In the genomic region with DNA sequence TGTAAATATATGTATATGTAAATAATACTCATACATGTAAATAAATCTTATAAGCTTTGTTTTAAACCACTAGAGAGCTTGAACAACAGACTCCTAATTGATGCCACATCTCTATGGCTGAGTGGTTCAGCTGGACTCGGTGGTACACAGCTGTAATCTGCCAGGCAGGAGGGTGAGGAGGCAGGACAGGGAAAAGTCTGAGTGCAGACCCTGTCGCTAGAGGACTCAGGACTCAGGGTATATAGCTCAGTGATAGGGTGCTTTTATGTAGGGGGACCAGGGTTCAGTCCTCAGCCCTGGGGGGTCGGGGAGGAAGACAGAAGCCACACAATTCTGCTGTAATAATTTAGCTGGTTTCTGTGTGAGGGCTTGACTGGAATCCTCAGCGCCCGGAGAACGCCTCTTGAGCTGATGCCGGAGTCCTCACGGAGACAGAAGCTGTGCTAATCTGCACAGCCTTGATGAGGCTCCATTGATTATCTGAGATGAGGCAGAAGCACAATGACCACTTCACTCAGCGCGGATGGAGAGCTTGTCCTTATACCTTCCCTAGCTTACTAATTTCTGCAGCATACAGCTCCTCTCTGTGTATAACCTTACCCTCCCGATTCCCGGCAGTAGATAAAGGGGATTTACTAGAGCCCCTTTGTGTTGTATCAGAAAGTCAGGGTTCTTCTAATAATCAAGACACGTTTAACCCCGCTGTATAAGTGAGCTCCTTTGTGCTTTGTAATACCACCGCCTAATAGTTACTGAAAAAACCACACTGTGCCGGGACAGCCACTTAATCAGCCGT, we compare ENCODE assay signal across 14 mouse cellular contexts.
DNase-seq lines count a peak whose midpoint lies in the region; ATAC-seq and TF ChIP-seq lines count a peak whose summit lies in the region.
"Had no signal": no experiment of that assay in that cellular context is flagged by ENCODE, and none has a peak within 500 bp of the region (broad histone marks: within the 10 kb centered on the region; RNA-seq: fewer than 3 reads in every experiment).

No protein-coding gene starts in this region.

- no peak for ATAC-seq in intestine, embryonic 14.5 days (replicated peaks; ENCODE audit: low FRiP score, low TSS enrichment, low read depth)
- no peak for ATAC-seq in intestine, postnatal 0 days
- peak; percentile 59; the same call in 1 of the 2 replicates for ATAC-seq in hindbrain, embryonic 11.5 days (ENCODE audit: low FRiP score)
- ATAC-seq in midbrain, embryonic 12.5 days (ENCODE audit: low FRiP score, low read depth): peak; percentile 73

- no peaks in the 10 kb centered on the region for H3K9me3 ChIP-seq in intestine, embryonic 14.5 days (ENCODE audit: control insufficient read depth, low read length)
- H3K9me3 ChIP-seq in intestine, postnatal 0 days (ENCODE audit: control insufficient read depth): no peaks in the 10 kb centered on the region
- H3K9me3 ChIP-seq in hindbrain, embryonic 11.5 days (ENCODE audit: control insufficient read depth, low read length): no peaks in the 10 kb centered on the region
- H3K9me3 ChIP-seq in midbrain, embryonic 12.5 days: no peaks in the 10 kb centered on the region
- H3K9me3 ChIP-seq: G1E; liver, embryonic 15.5 days had no signal

- no peak overlapping the region for H3K4me3 ChIP-seq in intestine, embryonic 14.5 days (ENCODE audit: low read depth, low read length)
- no peak overlapping the region for H3K4me3 ChIP-seq in intestine, postnatal 0 days (ENCODE audit: low read depth, low read length)
- no peak overlapping the region for H3K4me3 ChIP-seq in hindbrain, embryonic 11.5 days (ENCODE audit: low read depth, low read length)
- 0 out of 2 replicates have a peak overlapping the region, but pooled peaks have one; percentile 3 for H3K4me3 ChIP-seq in midbrain, embryonic 12.5 days
- H3K4me3 ChIP-seq: heart, adult 2 months; liver, embryonic 15.5 days had no signal

- TF ChIP-seq CTCF in intestine, postnatal 0 days (IDR thresholded peaks at IDR 0.05; ENCODE audit: low read depth): no peak

- DNase-seq in intestine, embryonic 14.5 days (ENCODE audit: low spot score): peak; percentile 50
- peak; percentile 16 for DNase-seq in hindbrain, embryonic 11.5 days (ENCODE audit: low spot score)
- DNase-seq in retina, postnatal 1 day: peak; percentile 60
- DNase-seq in right cerebral cortex, adult 2 months (ENCODE audit: low spot score in 2 of 2): no peak
- no peak for DNase-seq in ovary, adult 18-20 months (ENCODE audit: low spot score)
- no peak for DNase-seq in gastrocnemius, adult 8-10 months (ENCODE audit: low spot score in 2 of 2)
- DNase-seq: cerebellum, adult 2 months; heart, adult 2 months; lung, postnatal 36 days; thymus, adult 2 months had no signal

- no peaks in the 10 kb centered on the region for H3K27me3 ChIP-seq in intestine, embryonic 14.5 days (replicated peaks; ENCODE audit: control insufficient read depth, insufficient read depth, low read length)
- H3K27me3 ChIP-seq in intestine, postnatal 0 days (replicated peaks; ENCODE audit: control insufficient read depth, insufficient read depth, low read length): no peaks in the 10 kb centered on the region
- H3K27me3 ChIP-seq in hindbrain, embryonic 11.5 days (ENCODE audit: control insufficient read depth, insufficient read depth, low read length): no peaks in the 10 kb centered on the region
- H3K27me3 ChIP-seq in midbrain, embryonic 12.5 days: 0 out of 2 replicates have a peak, but pooled peaks cover 5% of the 10 kb centered on the region
- H3K27me3 ChIP-seq: liver, embryonic 15.5 days had no signal

- no peak overlapping the region for H3K9ac ChIP-seq in intestine, embryonic 14.5 days (ENCODE audit: low read length)
- no peak overlapping the region for H3K9ac ChIP-seq in intestine, postnatal 0 days (ENCODE audit: low read depth, low read length)
- no peak overlapping the region for H3K9ac ChIP-seq in hindbrain, embryonic 11.5 days (ENCODE audit: low read depth, low read length)
- 0 out of 2 replicates have a peak overlapping the region, but pooled peaks have one; percentile 43 for H3K9ac ChIP-seq in midbrain, embryonic 12.5 days (replicated peaks)
- H3K9ac ChIP-seq: liver, embryonic 15.5 days had no signal

- no peak overlapping the region for H3K27ac ChIP-seq in intestine, embryonic 14.5 days (ENCODE audit: low read depth)
- no peak overlapping the region for H3K27ac ChIP-seq in intestine, postnatal 0 days (ENCODE audit: low read depth, low read length)
- peak overlapping the region; percentile 58; the same call in 1 of the 2 replicates for H3K27ac ChIP-seq in hindbrain, embryonic 11.5 days (ENCODE audit: low read depth, low read length)
- H3K27ac ChIP-seq in midbrain, embryonic 12.5 days (replicated peaks): peak overlapping the region; percentile 63
- H3K27ac ChIP-seq: heart, adult 2 months; liver, embryonic 15.5 days had no signal

- WGBS in intestine, embryonic 14.5 days: 79% methylated on average over 17 of the region's 17 CpGs
- 80% methylated on average over 17 of the region's 17 CpGs for WGBS in intestine, postnatal 0 days
- whole genome bisulfite sequencing in hindbrain, embryonic 11.5 days: 66% methylated on average over 17 of the region's 17 CpGs
- WGBS in midbrain, embryonic 12.5 days: 29% methylated on average over 17 of the region's 17 CpGs

- no peaks in the 10 kb centered on the region for H3K36me3 ChIP-seq in intestine, embryonic 14.5 days (ENCODE audit: control insufficient read depth, insufficient read depth, low read length)
- H3K36me3 ChIP-seq in intestine, postnatal 0 days (ENCODE audit: control insufficient read depth, insufficient read depth): peaks cover 5% of the 10 kb centered on the region; the same call in 1 of the 2 replicates
- H3K36me3 ChIP-seq in hindbrain, embryonic 11.5 days (ENCODE audit: control insufficient read depth, insufficient read depth, low read length): no peaks in the 10 kb centered on the region
- H3K36me3 ChIP-seq in midbrain, embryonic 12.5 days: no peaks in the 10 kb centered on the region

- no peak overlapping the region for H3K4me2 ChIP-seq in intestine, embryonic 14.5 days (ENCODE audit: low read length)
- H3K4me2 ChIP-seq in intestine, postnatal 0 days (replicated peaks; ENCODE audit: low read depth): no peak overlapping the region
- no peak overlapping the region for H3K4me2 ChIP-seq in hindbrain, embryonic 11.5 days (replicated peaks; ENCODE audit: low read depth, low read length)
- peak overlapping the region; percentile 35 for H3K4me2 ChIP-seq in midbrain, embryonic 12.5 days (replicated peaks)
- H3K4me2 ChIP-seq: liver, embryonic 15.5 days had no signal

- H3K4me1 ChIP-seq in intestine, embryonic 14.5 days (replicated peaks; ENCODE audit: control insufficient read depth, insufficient read depth, low read length): no peaks in the 10 kb centered on the region
- no peaks in the 10 kb centered on the region for H3K4me1 ChIP-seq in intestine, postnatal 0 days (replicated peaks; ENCODE audit: control insufficient read depth, insufficient read depth, low read length)
- 0 out of 2 replicates have a peak, but pooled peaks cover 2% of the 10 kb centered on the region for H3K4me1 ChIP-seq in hindbrain, embryonic 11.5 days (replicated peaks; ENCODE audit: control insufficient read depth, insufficient read depth, low read length)
- peaks cover 13% of the 10 kb centered on the region for H3K4me1 ChIP-seq in midbrain, embryonic 12.5 days

Comparison
In these comparisons a context has a peak if more than half of its experiments do, and no peak if none do; other contexts are left out.
1. ATAC-seq: peak in hindbrain, embryonic 11.5 days (single experiment) and midbrain, embryonic 12.5 days (single experiment); none in intestine, embryonic 14.5 days (single experiment) and intestine, postnatal 0 days (single experiment).
2. DNase-seq: peak in intestine, embryonic 14.5 days (single experiment), hindbrain, embryonic 11.5 days (single experiment) and retina, postnatal 1 day (single experiment); none in right cerebral cortex, adult 2 months (0 of 2), ovary, adult 18-20 months (single experiment) and gastrocnemius, adult 8-10 months (0 of 2).
3. H3K27ac ChIP-seq: peak in hindbrain, embryonic 11.5 days (single experiment) and midbrain, embryonic 12.5 days (single experiment); none in intestine, embryonic 14.5 days (single experiment) and intestine, postnatal 0 days (single experiment).